Mouse (Mus musculus): ENCODE measurements around the gene Spata9. TPM values are rescaled to one million over a fixed set of nuclear protein-coding genes. Genes with fewer than 3 reads are reported as not detected.
"Not testable (repeated sequence)": the region's sequence is repeated elsewhere in the genome, so short reads cannot be mapped to it uniquely, and the experiment has no call there.

Spata9 gene
- not detected for total RNA-seq (2021)
- long read RNA-seq, experiment 1 = 0 reads
- long read RNA-seq, experiment 2, partial matches to known transcripts = 0 of 2 reads
- long read RNA-seq, experiment 2, other reads (novel, unspliced or antisense) = 2 of 2 reads

DNA sequence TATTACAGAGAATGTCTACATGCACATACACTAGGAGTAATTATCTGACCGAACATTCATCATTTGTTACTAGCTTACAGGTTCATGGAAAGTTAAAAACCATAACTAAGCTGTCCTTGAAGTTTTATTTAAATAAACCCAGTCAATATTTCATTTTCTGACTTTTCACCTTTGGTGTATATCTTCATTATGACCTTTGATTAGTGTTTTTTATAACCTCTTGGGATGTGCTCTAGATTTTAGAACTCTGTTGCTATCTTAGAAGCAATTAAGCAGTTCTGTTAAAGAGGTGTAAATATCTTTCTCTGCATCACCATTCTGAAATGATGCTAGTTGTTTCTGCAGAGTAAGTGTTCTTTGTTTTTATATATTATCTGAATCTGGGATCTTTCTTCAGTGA lies at the start of gene Spata9:
Spata9 (plus strand) TSS at position 301 of the 400 bp plus-strand sequence.
- no peak for DNase-seq (ENCODE audit: low spot score in 2 of 2)

- DNase-seq (ENCODE audit: low spot score in 2 of 2) = no peak
These were observed 39.0 kb upstream of the Spata9 start for GRCm38 (mm10) chr13:75927951-75928350.

- DNase-seq (ENCODE audit: low spot score in 2 of 2) = not testable (repeated sequence)
These were observed 37.9 kb upstream of the Spata9 start for GRCm38 (mm10) chr13:75929071-75929470.

GRCm38 (mm10) chr13:75930023-75930422 lies 36.9 kb upstream of the Spata9 start:
- DNase-seq (ENCODE audit: low spot score in 2 of 2) = no peak

- no peak for DNase-seq (ENCODE audit: low spot score in 2 of 2)
These were observed 36.3 kb upstream of the Spata9 start for GRCm38 (mm10) chr13:75930660-75931059.

DNA sequence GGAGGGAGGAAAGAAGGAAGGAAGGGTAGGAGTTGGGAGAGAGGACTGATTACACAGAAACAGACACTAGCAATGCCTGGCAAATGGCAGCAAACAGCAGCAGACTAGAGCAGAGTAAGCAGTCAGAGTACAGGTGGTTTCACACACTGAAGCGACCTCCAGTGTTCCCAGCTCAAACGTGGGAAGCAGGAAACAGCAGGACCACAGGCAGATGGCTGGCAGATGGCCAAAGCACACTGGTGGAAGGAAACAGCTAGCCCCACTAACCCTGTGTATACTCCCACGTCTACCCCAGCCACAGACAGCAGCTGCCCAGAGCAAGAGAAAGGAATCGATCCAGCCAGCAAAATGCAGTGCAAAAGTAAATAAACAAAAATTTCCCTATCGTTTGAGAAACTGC lies 35.9 kb upstream of the Spata9 start:
- DNase-seq (ENCODE audit: low spot score in 2 of 2) = peak; percentile 53 to 55

- DNase-seq (ENCODE audit: low spot score in 2 of 2) = no peak
These were observed 33.7 kb upstream of the Spata9 start for GRCm38 (mm10) chr13:75933287-75933686.

- DNase-seq (ENCODE audit: low spot score in 2 of 2) = no peak
These were observed 28.1 kb upstream of the Spata9 start for GRCm38 (mm10) chr13:75938866-75939265.

DNA sequence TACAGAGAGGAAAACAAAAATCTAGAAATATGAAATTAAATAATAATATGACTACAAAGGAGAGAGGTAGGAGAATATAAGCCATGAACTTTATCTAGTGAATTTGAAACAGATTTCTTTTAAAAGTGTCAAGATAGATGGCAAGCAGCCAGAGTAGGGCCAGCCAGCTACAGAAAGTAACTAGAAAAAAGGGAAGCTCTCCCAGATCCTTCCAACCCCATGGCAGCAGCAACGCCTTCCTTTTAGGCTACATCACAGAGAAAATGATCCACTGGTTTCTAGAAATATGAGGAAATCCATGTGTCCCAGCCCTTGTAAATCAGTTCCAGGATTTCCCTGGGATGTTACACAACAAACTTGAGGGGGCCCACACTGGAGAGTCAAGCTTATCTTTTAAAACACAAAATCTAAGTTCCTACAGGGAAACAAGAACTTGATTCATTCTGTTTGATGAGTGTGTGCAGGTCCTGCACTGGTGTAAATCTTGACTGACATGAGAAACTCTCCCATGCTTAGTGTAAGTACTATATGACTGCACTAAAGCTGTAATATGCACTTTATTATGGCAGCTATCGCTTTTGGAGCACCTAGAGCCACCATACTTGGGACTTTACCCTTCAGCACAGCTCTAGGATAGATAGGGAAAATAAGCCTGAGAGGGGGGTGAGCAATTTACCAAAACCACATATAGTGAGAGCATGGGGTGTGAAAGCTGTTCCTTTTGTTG lies 26.0 kb upstream of the Spata9 start:
- no peak for DNase-seq (ENCODE audit: low spot score in 2 of 2)

DNA sequence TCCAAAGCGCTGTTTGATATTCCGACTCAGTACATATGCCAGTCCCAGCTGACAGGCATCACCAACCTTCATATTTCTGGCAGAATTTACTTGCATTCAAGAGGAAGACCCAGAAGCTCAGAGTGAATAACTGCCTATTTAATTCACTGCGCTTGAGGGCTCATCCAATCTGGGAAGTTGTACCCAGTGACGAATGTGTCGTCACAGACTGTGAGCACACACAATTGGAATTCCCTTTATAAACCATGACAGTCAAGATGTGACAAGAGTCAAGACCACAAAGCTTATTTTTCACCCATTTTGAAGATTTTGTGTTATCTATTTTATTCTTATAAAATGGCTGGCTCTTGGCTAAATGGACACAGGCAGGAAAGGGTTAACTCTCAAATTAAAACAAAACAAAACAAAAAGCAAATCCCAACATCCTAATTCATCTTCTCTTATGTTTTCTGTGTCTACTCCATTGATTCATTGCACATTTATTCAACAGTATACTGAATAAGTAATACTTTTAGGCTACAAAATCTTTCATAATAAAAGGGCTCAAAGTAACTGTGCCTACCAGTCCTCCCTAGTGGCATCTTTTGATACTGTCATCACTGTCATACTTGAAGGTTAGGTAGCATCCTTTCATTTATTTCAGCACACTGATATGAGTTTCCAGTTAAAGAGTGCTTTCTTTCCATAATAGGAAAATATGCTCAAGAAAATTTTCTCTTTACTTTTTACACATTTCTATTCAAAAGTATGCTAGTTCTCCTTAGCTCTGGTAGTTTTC lies 25.2 kb upstream of the Spata9 start:
- DNase-seq (ENCODE audit: low spot score in 2 of 2) = no peak

GRCm38 (mm10) chr13:75942731-75943130 lies 24.2 kb upstream of the Spata9 start:
- no peak for DNase-seq (ENCODE audit: low spot score in 2 of 2)

DNA sequence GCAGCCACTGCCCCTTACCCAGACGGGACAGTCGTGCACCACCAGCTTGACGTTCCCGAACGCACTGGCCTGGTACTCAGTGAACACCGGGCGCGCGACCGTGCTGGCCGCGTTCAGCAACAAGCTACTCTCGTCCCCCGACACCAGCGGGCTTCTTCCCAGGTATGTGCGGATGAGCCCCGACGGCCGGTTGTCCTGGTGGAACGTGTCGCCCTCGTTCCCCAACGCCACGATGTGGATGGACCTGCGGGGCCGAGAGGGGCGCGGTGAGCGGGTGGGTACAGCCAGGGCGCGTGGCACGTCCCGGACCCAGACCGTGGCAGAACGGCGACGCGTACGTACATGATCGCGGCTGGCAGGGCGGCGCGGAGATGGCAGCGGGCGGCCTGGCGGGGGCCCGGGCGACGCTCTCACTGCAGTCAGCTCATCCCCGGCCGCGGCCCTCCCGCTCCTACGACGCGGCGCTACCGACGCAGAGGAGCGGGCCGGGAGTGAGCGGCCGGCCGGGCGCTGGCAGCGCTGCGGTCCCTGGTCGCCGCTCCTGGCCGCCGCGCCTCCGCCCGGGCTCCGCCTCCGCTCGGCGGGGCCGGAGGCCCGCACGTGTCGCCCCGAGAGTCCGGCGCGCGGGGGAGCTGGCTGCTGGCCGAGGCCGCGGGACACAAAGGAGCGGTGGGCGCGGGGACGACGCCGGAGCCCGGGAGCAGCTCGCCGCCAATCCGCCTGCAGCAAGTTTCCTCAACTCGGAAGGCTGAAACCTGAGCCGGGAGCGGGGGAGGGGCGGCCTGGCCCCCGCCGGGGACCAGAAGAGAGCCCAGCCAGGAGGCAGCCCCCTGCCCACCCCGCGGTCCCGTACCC lies 23.5 kb upstream of the Spata9 start, which contains the start of gene Rhobtb3:
Rhobtb3 (minus strand) TSS at position 737 of the 855 bp plus-strand sequence.
- DNase-seq (ENCODE audit: low spot score in 2 of 2) = peak; percentile 64 to 70

- DNase-seq (ENCODE audit: low spot score in 2 of 2) = no peak
These were observed 22.7 kb upstream of the Spata9 start for GRCm38 (mm10) chr13:75944044-75944820.

DNA sequence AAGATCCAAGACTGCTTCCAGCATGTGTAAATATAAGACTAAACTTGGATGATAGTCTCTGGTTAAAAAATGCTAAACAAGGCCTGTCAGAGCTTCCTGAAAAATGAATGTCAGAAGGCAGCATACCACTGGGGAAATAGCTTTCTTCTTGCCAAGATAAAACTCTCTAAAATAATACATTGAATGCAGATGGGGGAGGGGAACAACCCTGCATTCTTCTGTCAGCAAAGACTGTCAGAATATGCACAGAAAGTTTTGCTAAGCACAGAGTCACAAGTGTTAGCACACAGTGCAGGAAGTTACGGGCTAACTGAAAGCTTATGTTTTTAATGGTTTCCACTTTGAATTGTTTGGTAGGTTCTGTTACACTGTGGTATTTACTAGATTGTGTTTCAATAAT lies 16.7 kb upstream of the Spata9 start:
- DNase-seq (ENCODE audit: low spot score in 2 of 2) = no peak

- DNase-seq (ENCODE audit: low spot score in 2 of 2) = no peak
These were observed 11.5 kb upstream of the Spata9 start for GRCm38 (mm10) chr13:75955357-75955992.

- DNase-seq (ENCODE audit: low spot score in 2 of 2) = no peak
These were observed 7.5 kb downstream of the Spata9 start for GRCm38 (mm10) chr13:75974481-75974880.

DNA sequence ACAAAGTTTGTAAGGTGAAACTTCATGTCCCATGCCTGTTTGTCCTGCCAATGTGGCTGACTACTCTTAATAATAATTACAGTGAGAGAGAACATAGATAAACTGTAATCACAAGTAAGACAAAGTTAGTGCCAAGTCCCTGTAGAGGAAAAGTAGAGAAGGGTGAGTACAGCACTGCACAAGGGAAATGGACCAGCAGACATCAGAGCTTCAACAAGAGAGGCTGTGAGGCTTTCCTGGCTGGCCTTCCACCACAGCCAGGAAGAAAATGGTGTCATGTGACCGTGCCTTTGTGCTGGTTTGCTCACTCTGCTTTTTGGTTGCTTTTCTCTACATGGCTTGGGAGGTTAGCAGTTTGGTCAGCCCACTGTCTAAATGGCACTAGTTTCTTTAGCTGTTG lies 8.7 kb downstream of the Spata9 start:
- no peak for DNase-seq (ENCODE audit: low spot score in 2 of 2)

GRCm38 (mm10) chr13:75976218-75976617 lies 9.3 kb downstream of the Spata9 start:
- no peak for DNase-seq (ENCODE audit: low spot score in 2 of 2)

DNA sequence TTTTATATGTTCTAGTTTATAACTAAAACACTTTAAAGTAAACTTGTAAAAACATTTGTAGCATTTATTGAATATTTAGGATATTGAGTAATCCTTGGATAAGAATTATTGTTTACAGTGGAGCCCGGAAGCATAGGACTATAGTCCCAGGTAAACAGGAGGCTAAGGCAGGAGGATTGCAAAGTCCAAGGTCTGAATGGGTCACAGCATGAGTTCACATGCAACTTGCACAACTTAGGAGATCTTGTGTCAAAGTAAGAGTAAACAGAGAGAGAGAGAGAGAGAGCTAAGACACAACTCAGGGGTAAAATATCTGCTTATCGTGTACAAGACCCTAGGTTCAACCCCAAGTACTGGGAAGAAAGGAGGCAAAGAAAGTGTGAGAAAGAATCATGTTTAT lies 9.7 kb downstream of the Spata9 start:
- no peak for DNase-seq (ENCODE audit: low spot score in 2 of 2)

DNA sequence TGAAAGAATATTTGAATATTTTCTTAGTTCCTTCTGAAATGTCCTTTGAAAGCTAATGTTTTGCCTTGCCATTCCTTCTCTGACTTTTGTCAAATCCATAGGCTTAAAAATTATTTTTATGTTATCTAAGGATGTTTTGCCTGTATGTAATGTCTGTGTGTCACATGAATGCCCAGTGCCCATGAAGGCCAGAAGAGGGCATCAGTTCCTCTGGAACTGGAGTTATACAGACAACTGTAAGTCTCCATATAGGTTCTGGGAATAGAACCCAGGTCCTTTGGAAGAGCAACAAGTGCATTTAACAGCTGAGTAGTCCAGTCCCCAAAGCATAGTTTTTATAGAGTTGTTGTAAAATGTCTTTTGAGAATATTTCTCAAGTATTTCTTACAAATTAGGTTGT lies 15.0 kb downstream of the Spata9 start:
- DNase-seq (ENCODE audit: low spot score in 2 of 2) = no peak
